Mouse (Mus musculus) embryonic facial prominence, embryonic 14.5 days (tissue): ENCODE results near the gene 1700123O20Rik. TPM values are rescaled to one million over a fixed set of nuclear protein-coding genes. Genes with fewer than 3 reads are reported as not detected.
A peak's percentile ranks its signal among the peaks of the same experiment; 100 is the strongest.

Experiments used
- ATAC-seq: fragments of 200-750 bp; cut with Nextera tagmentation; 2 replicates; pipeline ENCODE4 v1.8.0; 2017; ENCODE audit warnings: low read depth, moderate number of reproducible peaks, moderate TSS enrichment
- DNase-seq: peaks from one replicate; pipeline ENCODE4 v3.0.0-alpha.2; 2015; ENCODE audit warnings: low spot score
- H3K27ac ChIP-seq: fragments of 300-500 bp; sonication (generic); replicated peaks from 2 replicates; pipeline ENCODE4 v1.5.1; 2014; ENCODE audit warnings: low read depth, mild to moderate bottlenecking, low read length, moderate library complexity
- H3K27me3 ChIP-seq: fragments of 300-500 bp; sonication (generic); replicated peaks from 2 replicates; pipeline ENCODE4 v1.6.1; 2014; ENCODE audit warnings: low read length; ENCODE audit not compliant: control insufficient read depth, insufficient read depth
- H3K36me3 ChIP-seq: fragments of 300-500 bp; sonication (generic); 2 replicates; pipeline ENCODE4 v1.6.1; 2014; ENCODE audit warnings: low read length, mixed read lengths; ENCODE audit not compliant: control insufficient read depth, insufficient read depth
- H3K4me1 ChIP-seq: fragments of 300-500 bp; sonication (generic); 2 replicates; pipeline ENCODE4 v1.6.1; 2014; ENCODE audit warnings: antibody characterized with exemption, low read length; ENCODE audit not compliant: control insufficient read depth, insufficient read depth
- H3K4me2 ChIP-seq: fragments of 300-500 bp; sonication (generic); 2 replicates; pipeline ENCODE4 v1.6.1; 2014; ENCODE audit warnings: low read depth, mild to moderate bottlenecking, low read length, moderate library complexity, mixed read lengths
- H3K4me3 ChIP-seq: fragments of 300-500 bp; sonication (generic); 2 replicates; pipeline ENCODE4 v1.5.1; 2014; ENCODE audit warnings: low read depth, mild to moderate bottlenecking, low read length
- H3K9ac ChIP-seq: fragments of 300-500 bp; sonication (generic); 2 replicates; pipeline ENCODE4 v1.6.1; 2014; ENCODE audit warnings: low read depth, mild to moderate bottlenecking, low read length, moderate library complexity, mixed read lengths
- H3K9me3 ChIP-seq: fragments of 300-500 bp; sonication (generic); 2 replicates; pipeline ENCODE4 v1.6.1; 2016; ENCODE audit warnings: low read length; ENCODE audit not compliant: control insufficient read depth
- WGBS: fragments of 180-500 bp; shearing (Covaris S2); extraction: QIAGEN DNeasy Blood & Tissue Kit; methylation state at CpG from one replicate; pipeline ENCODE4 v1.1.7; 2014; 5-methylcytosine and 5-hydroxymethylcytosine counted together
- microRNA-seq: library from miRNA; unstranded; fragments of <30 nt; microRNA quantifications from one replicate; pipeline ENCODE4, GENCODE M21; 2016; ENCODE audit warnings: borderline number of aligned reads
- polyA plus RNA-seq: library from polyadenylated mRNA; unstranded; fragments of >200 nt; fragmentation: Nextera tagmentation; extraction: Ambion mirVana; gene quantifications from 2 replicates; pipeline ENCODE4 v1.2.1, GENCODE M21; 2014

The 1700123O20Rik gene
- polyA plus RNA-seq, 1 experiment from 2014 or later: 70.7 TPM

- Histone ChIP-seq H3K36me3 (no peaks in the 10 kb centered on the region), H3K4me2 (no peak overlapping the region), H3K9ac (no peak overlapping the region), H3K4me1 (peaks cover 8% of the 10 kb centered on the region; the same call in 1 of the 2 replicates), H3K4me3 (no peak overlapping the region), H3K27ac (no peak overlapping the region), H3K27me3 (no peaks in the 10 kb centered on the region), H3K9me3 (no peaks in the 10 kb centered on the region)
- DNase-seq (no peak), ATAC-seq (no peak)
- WGBS: 75% methylated on average over 4 of the region's 4 CpGs
Observed at GRCm38 (mm10) chr14:54735221-54735620, 49.2 kb downstream of the 1700123O20Rik start.

- peak; percentile 82 for DNase-seq
- H3K4me2 ChIP-seq: no peak overlapping the region
- WGBS: 54% methylated on average over 14 of the region's 14 CpGs
- ATAC-seq: peak; percentile 88
- no peaks in the 10 kb centered on the region for H3K9me3 ChIP-seq
- H3K27ac ChIP-seq: no peak overlapping the region
- no peaks in the 10 kb centered on the region for H3K27me3 ChIP-seq
- H3K4me1 ChIP-seq: peaks cover 8% of the 10 kb centered on the region; the same call in 1 of the 2 replicates
- no peak overlapping the region for H3K4me3 ChIP-seq
- no peaks in the 10 kb centered on the region for H3K36me3 ChIP-seq
- H3K9ac ChIP-seq: no peak overlapping the region
Observed at GRCm38 (mm10) chr14:54736555-54737552, 50.8 kb downstream of the 1700123O20Rik start.

- H3K4me3 ChIP-seq: no peak overlapping the region
- no peak overlapping the region for H3K4me2 ChIP-seq
- no peak overlapping the region for H3K9ac ChIP-seq
- 72% methylated on average over 10 of the region's 10 CpGs for WGBS
- H3K36me3 ChIP-seq: no peaks in the 10 kb centered on the region
- H3K27me3 ChIP-seq: no peaks in the 10 kb centered on the region
- DNase-seq: no peak
- H3K4me1 ChIP-seq: peaks cover 8% of the 10 kb centered on the region; the same call in 1 of the 2 replicates
- no peak for ATAC-seq
- H3K27ac ChIP-seq: no peak overlapping the region
- H3K9me3 ChIP-seq: no peaks in the 10 kb centered on the region
Observed at GRCm38 (mm10) chr14:54737634-54738033, 51.6 kb downstream of the 1700123O20Rik start.

Small RNA genes within 50 kb of the gene (microRNA-seq; reads per million reads assigned to microRNA genes)
- 0.50 reads per million for gene Mir6948

Other genes starting within 250 kb of the 1700123O20Rik start
- 41.0 and 43.4 TPM in 2 replicates for gene Lrp10, start 222.1 kb upstream of the 1700123O20Rik start, polyA plus RNA-seq
- gene Rem2, start 210.1 kb upstream of the 1700123O20Rik start, polyA plus RNA-seq: 1.7 and 2.1 TPM in 2 replicates
- 65.3 and 75.7 TPM in 2 replicates for gene Prmt5, start 168.7 kb upstream of the 1700123O20Rik start, polyA plus RNA-seq
- gene Haus4, start 131.6 kb upstream of the 1700123O20Rik start, polyA plus RNA-seq: 40.4 and 44.3 TPM in 2 replicates
- gene Ajuba, start 108.7 kb upstream of the 1700123O20Rik start, polyA plus RNA-seq: 10.7 and 11.7 TPM in 2 replicates
- gene 4931414P19Rik, start 80.2 kb upstream of the 1700123O20Rik start, polyA plus RNA-seq: 4.8 and 5.8 TPM in 2 replicates
- 332 and 335 TPM in 2 replicates for gene Psmb5, start 68.2 kb upstream of the 1700123O20Rik start, polyA plus RNA-seq
- 0.16 TPM in 1 of 2 replicates, not detected in the other for gene Psmb11, start 64.8 kb upstream of the 1700123O20Rik start, polyA plus RNA-seq
- gene Gm17606, start 45.3 kb upstream of the 1700123O20Rik start, polyA plus RNA-seq: not detected in 2 replicates
- gene Cdh24, start 44.9 kb upstream of the 1700123O20Rik start, polyA plus RNA-seq: 3.9 and 4.5 TPM in 2 replicates
- gene Acin1, start 715 bp downstream of the 1700123O20Rik start, polyA plus RNA-seq: 99.4 and 101 TPM in 2 replicates
- 0.17 and 0.34 TPM in 2 replicates for gene Gm29776, start 12.6 kb downstream of the 1700123O20Rik start, polyA plus RNA-seq
- 0.32 TPM in 1 of 2 replicates, not detected in the other for gene Cebpe, start 26.0 kb downstream of the 1700123O20Rik start, polyA plus RNA-seq
- gene Slc7a8, start 95.7 kb downstream of the 1700123O20Rik start, polyA plus RNA-seq: 6.9 and 7.4 TPM in 2 replicates
- gene Rnf212b, start 127.9 kb downstream of the 1700123O20Rik start, polyA plus RNA-seq: not detected in 2 replicates
- 9.1 and 11.5 TPM in 2 replicates for gene Homez, start 184.7 kb downstream of the 1700123O20Rik start, polyA plus RNA-seq
- gene Ppp1r3e, start 191.3 kb downstream of the 1700123O20Rik start, polyA plus RNA-seq: 2.1 and 2.4 TPM in 2 replicates
- 4.5 and 4.8 TPM in 2 replicates for gene Bcl2l2, start 197.2 kb downstream of the 1700123O20Rik start, polyA plus RNA-seq
- gene Gm20521, start 197.2 kb downstream of the 1700123O20Rik start, polyA plus RNA-seq: not detected in 2 replicates
- gene Pabpn1, start 206.3 kb downstream of the 1700123O20Rik start, polyA plus RNA-seq: 110 and 118 TPM in 2 replicates
- gene Slc22a17, start 226.9 kb downstream of the 1700123O20Rik start, polyA plus RNA-seq: 42.4 and 56.0 TPM in 2 replicates
- 52.2 and 59.1 TPM in 2 replicates for gene Efs, start 239.9 kb downstream of the 1700123O20Rik start, polyA plus RNA-seq
- gene Il25, start 246.5 kb downstream of the 1700123O20Rik start, polyA plus RNA-seq: 0.49 and 0.59 TPM in 2 replicates